Mouse (Mus musculus) heart, embryonic 13.5 days (tissue): ENCODE measurements around the gene Mmachc. TPM values are rescaled to one million over a fixed set of nuclear protein-coding genes. Genes with fewer than 3 reads are reported as not detected.

Experiments used
- polyA plus RNA-seq: library from polyadenylated mRNA; unstranded; fragments of >200 nt; fragmentation: Nextera tagmentation; extraction: Ambion mirVana; gene quantifications from 2 replicates; pipeline ENCODE4 v1.2.1, GENCODE M21; 2015

Mmachc gene
- polyA plus RNA-seq, 1 experiment from 2014 or later: 33.5 TPM

Other genes starting within 250 kb of the Mmachc start
- gene Mast2, start 244.2 kb downstream of the Mmachc start, polyA plus RNA-seq: 12.8 and 12.9 TPM in 2 replicates
- gene Ipp, start 200.9 kb downstream of the Mmachc start, polyA plus RNA-seq: 14.3 and 15.6 TPM in 2 replicates
- gene Tmem69, start 152.5 kb downstream of the Mmachc start, polyA plus RNA-seq: 24.3 and 24.6 TPM in 2 replicates
- 24.4 and 25.0 TPM in 2 replicates for gene Gpbp1l1, start 150.7 kb downstream of the Mmachc start, polyA plus RNA-seq
- 3.1 and 3.6 TPM in 2 replicates for gene Ccdc17, start 111.8 kb downstream of the Mmachc start, polyA plus RNA-seq
- gene Nasp, start 80.5 kb downstream of the Mmachc start, polyA plus RNA-seq: 87.3 and 87.4 TPM in 2 replicates
- gene Akr1a1, start 56.7 kb downstream of the Mmachc start, polyA plus RNA-seq: 580 and 636 TPM in 2 replicates
- 967 and 1,034 TPM in 2 replicates for gene Prdx1, start 22.9 kb downstream of the Mmachc start, polyA plus RNA-seq
- 17.9 and 20.2 TPM in 2 replicates for gene Ccdc163, start 103 bp upstream of the Mmachc start, polyA plus RNA-seq
- gene Tesk2, start 12.5 kb upstream of the Mmachc start, polyA plus RNA-seq: 3.0 and 3.2 TPM in 2 replicates
- gene Toe1, start 99.2 kb upstream of the Mmachc start, polyA plus RNA-seq: 19.8 and 21.1 TPM in 2 replicates
- gene Mutyh, start 99.3 kb upstream of the Mmachc start, polyA plus RNA-seq: 7.8 and 8.5 TPM in 2 replicates
- 0.70 and 1.0 TPM in 2 replicates for gene Hpdl, start 113.3 kb upstream of the Mmachc start, polyA plus RNA-seq
- gene Zswim5, start 169.0 kb upstream of the Mmachc start, polyA plus RNA-seq: 0.43 and 0.66 TPM in 2 replicates